Comparison of ENCODE assay signal across 8 mouse cellular contexts in the genomic region with DNA sequence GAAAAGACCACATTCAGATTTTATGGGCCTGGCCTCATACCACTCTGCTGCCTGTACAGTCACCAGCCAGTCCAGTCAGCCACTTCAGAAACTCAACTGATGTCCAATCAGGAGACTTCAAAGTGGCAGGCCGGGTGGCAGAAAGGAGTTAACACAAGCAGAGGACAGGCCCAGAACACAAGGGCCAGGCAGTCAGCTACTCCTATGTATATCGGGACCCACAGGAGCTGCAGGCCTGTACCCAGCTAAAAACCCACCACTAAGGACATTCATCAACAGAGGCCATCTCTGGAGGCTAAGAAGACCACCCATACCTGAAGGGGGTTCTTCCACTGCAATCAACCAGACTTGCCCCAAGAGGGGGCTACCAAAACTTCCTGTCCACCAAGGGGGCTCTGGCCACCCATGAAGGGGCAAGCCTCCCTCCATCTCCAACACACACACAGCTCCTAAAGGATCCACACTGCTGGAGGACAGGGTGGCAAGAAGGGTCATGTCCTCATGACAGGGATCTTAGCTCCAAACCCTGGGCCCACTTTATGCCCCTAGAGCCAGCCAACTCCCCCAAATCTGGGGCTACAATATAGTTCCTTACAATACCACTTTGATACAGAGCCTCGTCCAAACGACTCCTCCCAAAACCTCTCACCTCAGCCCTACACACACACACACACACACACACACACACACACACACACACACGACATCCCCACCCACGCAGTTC. TPM values are rescaled to one million over a fixed set of nuclear protein-coding genes. Genes with fewer than 3 reads are reported as not detected.
A peak's percentile ranks its signal among the peaks of the same experiment; 100 is the strongest.
DNase-seq lines count a peak whose midpoint lies in the region; ATAC-seq lines count a peak whose summit lies in the region.

No protein-coding gene starts in this region.

- WGBS in heart, embryonic 12.5 days = 0% methylated on average over 6 of the region's 6 CpGs
- 2% methylated on average over 6 of the region's 6 CpGs for WGBS in heart, embryonic 14.5 days
- WGBS in liver, embryonic 13.5 days (ENCODE audit: insufficient replicate concordance) = 7% methylated on average over 6 of the region's 6 CpGs
- WGBS in neural tube, embryonic 14.5 days = 1% methylated on average over 6 of the region's 6 CpGs

- H3K4me1 ChIP-seq in heart, embryonic 12.5 days (replicated peaks) = peaks cover 44% of the 10 kb centered on the region
- peaks cover 22 to 41% of the 10 kb centered on the region in 2 experiments for H3K4me1 ChIP-seq in heart, embryonic 14.5 days (ENCODE audit: control insufficient read depth in 2 of 2, insufficient read depth in 2 of 2, low read length in 2 of 2)
- peaks cover 62% of the 10 kb centered on the region for H3K4me1 ChIP-seq in liver, embryonic 13.5 days (replicated peaks)
- H3K4me1 ChIP-seq in neural tube, embryonic 14.5 days (ENCODE audit: control insufficient read depth, insufficient read depth, low read length) = peaks cover 27% of the 10 kb centered on the region

- no peak for DNase-seq in heart, adult 9 months (ENCODE audit: low spot score in 2 of 2)
- peak; percentile 54 for DNase-seq in adipocyte (ENCODE audit: low spot score)
- no peak for DNase-seq in liver, embryonic 13.5 days
- DNase-seq in frontal cortex, postnatal 36 days (ENCODE audit: low spot score in 2 of 2) = no peak

- peak overlapping the region; percentile 97 for H3K27ac ChIP-seq in heart, embryonic 12.5 days (ENCODE audit: poor library complexity, severe bottlenecking)
- peak overlapping the region; percentile 19 to 96 for H3K27ac ChIP-seq in heart, embryonic 14.5 days (replicated peaks in 1 of 2; ENCODE audit: control insufficient read depth in 1 of 2, insufficient read depth in 1 of 2, low read depth in 2 of 2, low read length in 2 of 2)
- H3K27ac ChIP-seq in liver, embryonic 13.5 days = peak overlapping the region; percentile 95
- peak overlapping the region; percentile 52; the same call in 1 of the 2 replicates for H3K27ac ChIP-seq in neural tube, embryonic 14.5 days (ENCODE audit: low read depth, low read length)

- peak overlapping the region; percentile 99 for H3K9ac ChIP-seq in heart, embryonic 12.5 days
- peak overlapping the region; percentile 98 for H3K9ac ChIP-seq in heart, embryonic 14.5 days (ENCODE audit: low read length)
- H3K9ac ChIP-seq in liver, embryonic 13.5 days = peak overlapping the region; percentile 95
- H3K9ac ChIP-seq in neural tube, embryonic 14.5 days (replicated peaks; ENCODE audit: low read depth, low read length) = peak overlapping the region; percentile 99

- H3K36me3 ChIP-seq in heart, embryonic 12.5 days = no peaks in the 10 kb centered on the region
- 0 out of 2 replicates have a peak, but pooled peaks cover 3% of the 10 kb centered on the region for H3K36me3 ChIP-seq in heart, embryonic 14.5 days (ENCODE audit: control insufficient read depth, insufficient read depth, low read length)
- no peaks in the 10 kb centered on the region for H3K36me3 ChIP-seq in liver, embryonic 13.5 days
- H3K36me3 ChIP-seq in neural tube, embryonic 14.5 days (ENCODE audit: control insufficient read depth, insufficient read depth, low read length) = no peaks in the 10 kb centered on the region

- 0 out of 2 replicates have a peak, but pooled peaks have one; percentile 13 for ATAC-seq in heart, embryonic 12.5 days (ENCODE audit: insufficient number of reproducible peaks, low FRiP score)
- no peak for ATAC-seq in heart, embryonic 14.5 days (ENCODE audit: insufficient number of reproducible peaks, insufficient read depth, low FRiP score, low read depth)
- ATAC-seq in liver, embryonic 13.5 days (ENCODE audit: low read depth) = no peak
- no peak for ATAC-seq in neural tube, embryonic 14.5 days (ENCODE audit: low read depth)
- no peak for ATAC-seq in erythroid progenitor cell, adult 5-6 weeks (replicated peaks; ENCODE audit: low FRiP score, poor library complexity, severe bottlenecking)

- peak overlapping the region; percentile 91 for H3K4me2 ChIP-seq in heart, embryonic 12.5 days
- H3K4me2 ChIP-seq in heart, embryonic 14.5 days (ENCODE audit: low read length) = peak overlapping the region; percentile 97
- H3K4me2 ChIP-seq in liver, embryonic 13.5 days = peak overlapping the region; percentile 99
- peak overlapping the region; percentile 98 for H3K4me2 ChIP-seq in neural tube, embryonic 14.5 days (ENCODE audit: low read depth, low read length)

- H3K9me3 ChIP-seq in heart, embryonic 12.5 days (replicated peaks) = no peaks in the 10 kb centered on the region
- H3K9me3 ChIP-seq in heart, embryonic 14.5 days (ENCODE audit: control insufficient read depth, low read length) = no peaks in the 10 kb centered on the region
- no peaks in the 10 kb centered on the region for H3K9me3 ChIP-seq in liver, embryonic 13.5 days (replicated peaks)
- no peaks in the 10 kb centered on the region for H3K9me3 ChIP-seq in neural tube, embryonic 14.5 days (ENCODE audit: control insufficient read depth, low read length)

- H3K27me3 ChIP-seq in heart, embryonic 12.5 days (replicated peaks) = no peaks in the 10 kb centered on the region
- H3K27me3 ChIP-seq in heart, embryonic 14.5 days (ENCODE audit: control insufficient read depth, insufficient read depth, low read length) = no peaks in the 10 kb centered on the region
- H3K27me3 ChIP-seq in liver, embryonic 13.5 days = no peaks in the 10 kb centered on the region
- no peaks in the 10 kb centered on the region for H3K27me3 ChIP-seq in neural tube, embryonic 14.5 days (ENCODE audit: control insufficient read depth, insufficient read depth, low read length)

- peak overlapping the region; percentile 100 for H3K4me3 ChIP-seq in heart, embryonic 12.5 days
- peak overlapping the region; percentile 81 to 95 for H3K4me3 ChIP-seq in heart, embryonic 14.5 days (ENCODE audit: control insufficient read depth in 1 of 2, insufficient read depth in 1 of 2, low read depth in 1 of 2, low read length in 2 of 2)
- peak overlapping the region; percentile 88 for H3K4me3 ChIP-seq in liver, embryonic 13.5 days (replicated peaks)
- H3K4me3 ChIP-seq in neural tube, embryonic 14.5 days (ENCODE audit: low read depth, low read length) = peak overlapping the region; percentile 84

RNA-seq across cellular contexts. Expression of gene Zfp362, which starts 1.3 kb away (rescaled TPM):
- 21.3 and 21.8 TPM in 2 replicates for polyA plus RNA-seq in heart, embryonic 12.5 days (2016; fragmentation: Nextera tagmentation; extraction: Ambion mirVana)
- 14.8 and 17.6 TPM in 2 replicates for polyA plus RNA-seq in heart, embryonic 14.5 days (2014; fragmentation: Nextera tagmentation; extraction: Ambion mirVana)
- 7.1 and 7.3 TPM in 2 replicates for polyA plus RNA-seq in liver, embryonic 13.5 days (2015; fragmentation: Nextera tagmentation; extraction: Ambion mirVana)
- 26.2 and 33.1 TPM in 2 replicates for polyA plus RNA-seq in neural tube, embryonic 14.5 days (2014; fragmentation: Nextera tagmentation; extraction: Ambion mirVana)
- total RNA-seq in erythroid progenitor cell, adult 5-6 weeks (2015; ENCODE audit: low replicate concordance) = 8.6 and 10.5 TPM in 2 replicates
- total RNA-seq in erythroid progenitor cell, adult 5-6 weeks (2017; ENCODE audit: low replicate concordance) = 0.08 and 0.26 TPM in 2 replicates

RNA-seq across cellular contexts. Expression of gene A3galt2, which starts 49.4 kb away (rescaled TPM):
- 0.09 TPM in 2 replicates for polyA plus RNA-seq in heart, embryonic 12.5 days (2016; fragmentation: Nextera tagmentation; extraction: Ambion mirVana)
- 0.12 and 0.13 TPM in 2 replicates for polyA plus RNA-seq in heart, embryonic 14.5 days (2014; fragmentation: Nextera tagmentation; extraction: Ambion mirVana)
- polyA plus RNA-seq in liver, embryonic 13.5 days (2015; fragmentation: Nextera tagmentation; extraction: Ambion mirVana) = not detected in 2 replicates
- polyA plus RNA-seq in neural tube, embryonic 14.5 days (2014; fragmentation: Nextera tagmentation; extraction: Ambion mirVana) = 0.45 and 0.51 TPM in 2 replicates
- total RNA-seq in erythroid progenitor cell, adult 5-6 weeks (2015; ENCODE audit: low replicate concordance) = not detected in 2 replicates
- total RNA-seq in erythroid progenitor cell, adult 5-6 weeks (2017; ENCODE audit: low replicate concordance) = 0.08 TPM in 1 of 2 replicates, not detected in the other
